Mouse (Mus musculus) T-helper 17 cell (primary cell): ENCODE measurements around the gene Slc22a20.

Source experiments
- in situ Hi-C, 2 experiments: fragments of 300-600 bp; cut with MboI, MseI; formaldehyde crosslinking; loops; 1 replicate in 1 of 2; 2 replicates in 1 of 2; pipeline ENCODE4 v1.15.1; 2025; ENCODE audit warnings: high pct_unique_total_duplicates in 2 of 2

Gene Slc22a20

DNA sequence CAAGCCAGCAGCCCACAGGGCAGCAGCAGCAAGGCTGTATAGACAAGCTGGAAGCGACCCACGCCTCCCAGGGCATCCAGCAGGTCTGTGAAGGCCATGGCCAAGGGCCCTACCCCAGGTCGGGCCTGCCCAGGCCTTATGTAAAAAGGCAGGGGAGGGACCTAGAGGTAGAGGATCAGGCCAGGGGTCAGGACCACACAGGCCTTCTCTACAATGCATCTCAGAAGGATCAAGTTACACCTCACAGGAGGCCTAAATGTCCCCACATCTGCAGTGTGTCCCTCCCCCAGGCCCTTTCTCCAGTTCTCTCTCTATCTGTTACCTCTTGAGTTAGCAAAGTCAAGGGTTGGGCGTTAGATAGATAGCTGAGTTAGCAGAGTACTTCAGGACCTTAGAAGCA lies at the start of gene Slc22a20:
TSS of gene Slc22a20 (minus strand) at position 101 of the 400 bp plus-strand sequence.
- in situ Hi-C loops: loop anchor here in 1 of 2 experiments (10.0 kb wide), 1 partner anchor 1511 kb away; the partner anchor contains the start of gene Syt12

DNA sequence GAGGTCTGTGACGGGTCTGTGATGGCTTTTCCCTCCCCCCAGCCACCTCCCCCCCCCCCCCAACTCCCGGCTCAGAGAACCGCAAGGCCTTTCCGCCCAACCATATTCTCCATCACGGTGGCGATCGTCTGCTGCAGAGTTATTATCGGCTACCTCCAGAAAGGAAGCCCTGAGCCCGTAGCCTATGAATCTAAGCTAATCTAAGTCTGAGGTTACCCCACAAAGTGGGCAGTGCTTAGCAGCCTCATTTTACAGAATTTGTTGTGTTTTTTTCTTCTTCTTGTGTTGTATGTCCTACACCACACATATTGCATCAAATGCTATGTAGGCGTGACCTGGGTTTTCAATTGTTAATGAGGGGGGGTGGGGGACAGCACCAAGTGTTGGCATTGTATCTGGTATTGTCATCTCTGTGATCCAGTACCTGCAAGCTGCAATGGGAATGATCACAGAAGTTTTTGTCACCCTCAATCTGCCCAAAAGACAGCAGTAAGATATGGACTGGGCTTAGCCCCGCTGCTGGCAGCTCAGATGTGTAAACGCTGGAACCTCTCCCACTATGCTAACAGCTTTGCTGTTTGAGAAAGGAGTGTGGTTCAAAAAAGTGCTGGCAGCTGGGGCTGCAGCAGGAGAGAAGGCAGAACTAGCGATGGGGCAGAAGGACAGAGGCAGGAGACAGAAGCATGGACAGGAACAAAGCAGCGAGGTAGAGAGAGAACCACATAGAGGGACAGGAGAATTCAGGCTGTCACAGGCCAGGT lies 44.8 kb upstream of the Slc22a20 start:
- in situ Hi-C loops: loop anchor here in 1 of 2 experiments (10.0 kb wide), 1 partner anchor 804 kb away; no protein-coding TSS in a partner anchor

DNA sequence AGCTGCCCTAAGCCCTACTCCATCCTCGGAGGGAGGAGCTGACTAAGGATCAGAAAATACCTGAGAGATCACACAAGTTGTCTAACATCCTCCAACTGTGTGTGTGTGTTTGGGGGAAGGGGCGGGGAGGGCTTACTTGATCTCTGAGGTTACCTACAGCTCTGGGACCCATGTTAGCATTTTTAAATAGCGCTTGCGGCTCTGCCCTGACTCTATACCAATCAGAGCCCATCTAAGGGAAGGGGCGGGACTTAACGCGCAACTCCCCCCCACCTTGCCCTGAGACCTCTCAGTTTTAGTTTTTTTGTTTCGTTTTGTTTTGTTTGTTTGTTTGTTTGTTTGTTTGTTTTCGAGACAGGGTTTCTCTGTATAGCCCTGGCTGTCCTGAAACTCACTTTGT lies 43.5 kb upstream of the Slc22a20 start:
- in situ Hi-C loops: no loop called here

DNA sequence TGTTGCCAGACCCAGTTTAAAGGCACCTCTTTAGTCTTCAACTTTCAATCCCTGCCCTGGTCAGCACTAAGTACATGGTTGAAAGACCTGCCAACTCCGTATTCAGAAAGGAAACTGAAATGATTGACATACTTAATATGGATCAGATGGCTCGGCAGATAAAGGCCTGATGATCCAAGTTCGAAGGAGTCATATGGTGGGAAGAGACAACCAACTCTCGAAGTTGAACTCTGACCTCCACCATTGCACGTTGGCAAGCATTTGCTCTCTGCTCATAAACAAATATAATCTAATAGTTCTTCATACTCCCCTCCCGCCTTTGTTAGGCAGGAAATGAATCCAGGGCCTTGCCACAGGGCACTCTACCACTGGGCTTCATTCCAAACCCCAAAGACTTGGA lies 43.0 kb upstream of the Slc22a20 start:
- in situ Hi-C loops: no loop called here

DNA sequence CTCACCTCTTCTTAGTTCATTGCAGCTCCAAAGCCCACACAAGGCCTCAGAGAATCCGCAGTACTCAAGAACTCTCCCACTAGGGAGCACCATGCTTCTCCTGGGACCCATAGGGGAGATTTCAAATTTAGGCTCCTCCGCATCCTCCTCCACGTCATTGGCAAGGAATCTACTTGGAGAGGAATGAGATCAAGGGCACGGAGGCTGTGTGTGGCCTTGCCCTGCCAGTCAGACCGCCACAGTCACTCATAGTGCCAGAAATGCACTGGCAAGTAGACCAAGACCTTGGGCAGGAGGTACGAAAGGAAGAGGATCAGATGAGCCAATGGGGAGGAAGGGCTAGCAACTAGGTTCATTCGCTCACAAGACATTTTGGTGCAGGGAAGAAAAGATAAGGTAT lies 38.0 kb upstream of the Slc22a20 start:
- in situ Hi-C loops: no loop called here

DNA sequence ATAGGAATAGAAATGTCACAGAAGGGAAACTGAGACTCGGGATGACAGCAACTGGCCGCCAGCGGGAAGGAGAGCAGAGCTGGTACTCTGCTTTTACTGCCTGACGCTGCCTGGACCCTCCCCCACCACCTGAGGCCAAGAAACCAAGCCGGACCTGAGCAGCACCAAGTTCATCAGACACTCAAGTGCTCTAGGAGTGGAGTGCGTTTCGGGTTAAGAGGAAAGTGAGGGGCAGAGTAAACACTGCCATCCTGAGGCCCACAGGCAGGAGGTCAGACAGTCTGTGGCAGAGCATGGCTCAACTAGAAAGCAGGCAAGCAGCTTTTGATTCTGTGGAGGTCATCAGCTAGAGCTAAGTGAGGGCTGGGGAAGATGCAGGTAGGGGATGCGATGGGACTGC lies 37.1 kb upstream of the Slc22a20 start:
- in situ Hi-C loops: no loop called here

DNA sequence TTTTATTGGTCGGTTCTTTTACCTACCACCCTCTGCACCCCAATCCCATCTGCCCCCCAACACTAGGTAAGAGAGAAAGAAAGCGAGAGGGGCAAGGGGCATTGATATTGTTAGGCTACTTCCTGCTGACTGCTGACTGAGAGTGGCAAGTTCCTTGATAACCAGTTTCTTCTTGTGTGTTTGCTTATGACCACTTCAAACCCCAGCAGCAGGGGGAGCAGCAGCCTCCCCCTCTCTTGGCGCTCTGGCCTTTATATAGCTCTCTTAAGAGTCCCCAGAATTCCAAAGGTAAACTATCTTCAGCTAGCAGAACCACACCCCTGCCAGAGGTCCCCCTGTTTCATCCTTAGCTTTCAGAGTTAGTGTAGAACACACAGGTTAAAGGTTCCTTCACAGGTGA lies 34.3 kb upstream of the Slc22a20 start:
- in situ Hi-C loops: no loop called here

DNA sequence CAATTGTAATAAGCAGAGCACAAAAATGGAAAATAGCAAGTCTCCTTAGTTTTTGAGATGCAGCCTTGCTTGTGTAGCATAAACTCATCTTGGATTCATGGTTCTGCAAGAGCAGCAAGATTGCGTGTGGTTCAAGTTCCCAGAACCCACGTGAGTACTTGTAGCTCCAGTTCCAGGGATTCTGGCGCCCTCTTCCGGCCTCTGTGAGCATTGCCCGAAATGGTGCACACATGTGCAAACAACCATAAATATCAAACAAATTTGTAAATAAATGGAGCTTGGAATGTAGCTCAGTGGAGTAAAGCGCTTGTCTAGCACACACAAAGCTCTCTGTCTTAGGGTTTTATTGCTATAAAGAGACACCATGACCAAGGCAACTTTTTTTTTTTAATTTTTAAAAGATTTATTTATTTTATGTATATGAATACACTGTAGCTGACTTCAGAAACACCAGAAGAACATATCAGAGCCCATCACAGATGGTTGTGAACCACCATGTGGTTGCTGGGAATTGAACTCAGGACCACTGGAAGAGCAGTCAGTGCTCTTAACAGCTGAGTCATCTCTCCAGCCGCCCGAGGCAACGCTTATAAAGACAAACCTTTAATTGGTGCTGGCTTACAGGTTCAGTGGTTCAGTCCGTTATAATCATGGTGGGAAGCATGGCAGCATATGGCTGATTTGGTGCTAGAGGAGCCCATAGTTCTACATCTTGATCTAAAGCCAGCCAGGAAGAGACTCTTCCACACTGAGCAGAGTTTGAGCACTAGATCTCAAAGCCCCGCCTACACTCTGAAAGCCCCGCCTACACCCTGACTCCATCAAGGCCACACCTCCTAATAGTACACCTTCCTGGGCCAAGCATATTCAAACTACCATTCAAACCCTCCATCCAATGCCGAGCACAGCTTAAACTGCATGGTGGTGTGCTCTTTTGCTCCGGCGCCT lies 32.5 kb upstream of the Slc22a20 start:
- in situ Hi-C loops: loop anchor here (5.0 kb wide), 2 partner anchors 51 to 96 kb away; partner anchors contain the start of gene Cdc42ep2 (in 1 of the 2)

DNA sequence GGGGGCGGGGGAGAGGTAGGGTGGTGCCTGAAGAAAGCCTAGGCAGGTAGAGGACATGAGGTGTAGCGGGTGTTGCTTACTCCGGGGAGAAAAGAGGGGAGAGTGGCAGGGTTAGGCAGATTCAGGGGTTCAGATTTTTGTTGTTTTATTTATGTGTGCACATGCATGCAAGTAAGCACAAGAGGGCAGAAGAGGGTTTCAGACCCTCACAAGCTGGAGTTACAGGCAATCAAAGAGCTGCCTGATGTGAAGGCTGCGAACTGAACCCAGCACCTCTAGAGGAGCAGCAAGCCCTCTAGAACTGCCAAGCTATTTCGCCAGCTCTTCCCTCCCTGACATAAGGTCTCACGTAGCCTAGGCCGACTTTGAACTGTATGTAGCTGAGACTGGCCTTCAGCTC lies 30.6 kb upstream of the Slc22a20 start:
- in situ Hi-C loops: loop anchor here (5.0 kb wide), 2 partner anchors 49 to 94 kb away; partner anchors contain the start of gene Cdc42ep2 (in 1 of the 2)

DNA sequence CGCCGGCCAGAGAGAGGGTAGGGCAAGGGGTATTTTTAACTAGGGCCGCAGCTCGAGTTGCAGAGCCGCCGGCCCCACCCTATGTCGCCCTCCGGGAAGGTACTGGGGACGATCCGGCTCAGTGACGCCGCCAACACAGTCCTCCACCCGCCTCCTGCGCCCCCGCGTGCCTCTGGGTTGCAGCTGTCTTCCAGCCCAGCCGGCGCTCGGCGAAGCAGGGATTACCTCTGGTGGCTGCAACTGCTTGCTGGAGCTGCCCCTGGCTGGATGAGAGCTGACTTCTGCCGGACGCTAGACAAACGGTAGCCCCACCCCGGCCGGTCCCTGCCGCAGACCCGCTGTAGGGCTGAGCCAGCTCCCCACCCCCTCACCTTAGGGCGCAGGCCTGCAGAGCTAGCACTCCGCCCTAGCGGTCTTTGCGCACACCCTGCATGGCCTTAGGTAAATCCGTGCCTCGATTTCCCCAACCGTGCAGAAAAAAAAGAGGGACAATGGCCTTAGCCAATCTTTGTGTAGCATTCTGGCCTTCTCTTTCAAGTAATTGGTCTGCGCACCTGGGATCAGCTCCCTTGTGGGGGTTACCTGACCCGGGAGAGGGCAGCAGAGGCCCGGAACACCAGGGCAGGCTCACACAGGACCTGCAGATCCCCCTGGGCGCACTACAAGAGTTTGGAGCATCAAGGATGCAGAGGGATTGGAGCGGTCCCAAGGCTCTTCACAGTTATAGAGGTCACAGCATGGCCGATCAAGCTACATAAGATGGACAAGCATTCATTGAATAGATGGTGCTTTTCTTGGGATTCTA lies 29.8 kb upstream of the Slc22a20 start, which contains the start of gene Capn1:
TSS of gene Capn1 (minus strand) at position 387 of the 805 bp plus-strand sequence.
- in situ Hi-C loops: loop anchor here (5.0 kb wide), 2 partner anchors 48 to 93 kb away; partner anchors contain the start of gene Cdc42ep2 (in 1 of the 2)

DNA sequence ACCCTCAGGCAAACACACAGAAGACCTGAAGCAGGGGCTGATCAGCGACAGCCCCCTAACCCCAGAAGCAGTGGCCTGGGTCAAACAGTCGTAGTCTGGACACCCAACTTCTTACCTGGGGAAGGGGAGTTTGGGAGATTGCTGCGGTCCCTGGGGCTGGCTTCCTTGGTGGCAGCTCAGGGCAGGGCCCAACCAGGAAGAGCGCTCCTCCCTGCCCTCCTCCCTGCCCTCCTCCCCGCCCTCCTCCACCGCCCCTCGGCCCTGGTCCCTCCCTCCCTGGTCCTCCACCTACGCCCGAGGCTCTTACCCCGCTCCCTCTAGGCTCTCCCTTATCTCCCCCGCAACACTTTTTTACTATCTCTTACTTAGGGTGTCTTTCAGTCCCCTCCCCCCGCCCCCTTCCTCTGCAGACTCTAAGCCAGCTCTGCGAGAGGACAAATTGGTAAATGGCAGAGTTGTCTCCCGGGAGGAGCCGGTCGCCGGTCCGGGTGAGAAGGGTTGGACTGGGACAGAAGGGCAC lies 29.1 kb upstream of the Slc22a20 start:
- in situ Hi-C loops: loop anchor here (5.0 kb wide), 3 partner anchors 43 to 93 kb away; partner anchors contain the start of gene Cdc42ep2 (in 1 of the 2)

DNA sequence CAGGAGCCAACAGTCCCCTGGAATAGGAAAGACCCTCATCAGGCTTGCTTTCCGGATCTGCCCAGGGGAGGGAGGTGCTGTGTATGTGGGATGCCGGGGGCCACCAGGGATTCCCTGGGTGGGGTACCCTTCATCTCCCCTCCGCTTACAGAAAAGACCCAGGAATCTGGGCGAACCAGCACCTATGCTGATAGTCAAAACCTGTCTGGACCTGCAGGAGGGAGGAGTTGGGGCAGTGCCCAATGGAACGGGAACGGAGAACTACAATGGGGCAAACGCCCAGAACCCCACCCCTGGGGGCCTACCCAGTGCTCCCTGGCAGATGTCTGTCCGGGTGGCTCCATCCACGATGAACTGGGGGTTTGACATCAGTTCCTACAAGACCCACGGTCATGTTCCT lies 27.7 kb upstream of the Slc22a20 start:
- in situ Hi-C loops: loop anchor here in 1 of 2 experiments (5.0 kb wide), 1 partner anchor 41 kb away; no protein-coding TSS in a partner anchor

DNA sequence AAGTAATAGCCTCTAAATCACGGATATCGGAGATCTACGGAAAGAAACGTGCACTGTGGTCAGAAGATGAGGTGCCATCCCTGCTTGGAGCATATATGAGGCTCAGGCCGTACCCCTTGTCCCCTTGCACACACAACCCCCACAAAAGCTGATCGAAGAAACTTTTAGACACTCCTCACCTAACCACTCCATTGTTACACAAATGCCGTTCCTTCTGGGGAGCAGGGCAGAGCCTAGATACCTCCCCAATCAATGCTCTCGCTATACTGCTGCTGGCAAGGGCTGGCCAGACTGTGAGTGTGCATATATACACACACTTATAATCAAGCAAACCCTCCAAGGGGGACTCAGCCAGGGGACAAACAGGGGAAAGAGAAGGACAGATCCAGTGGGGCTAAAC lies 23.2 kb upstream of the Slc22a20 start:
- in situ Hi-C loops: no loop called here

DNA sequence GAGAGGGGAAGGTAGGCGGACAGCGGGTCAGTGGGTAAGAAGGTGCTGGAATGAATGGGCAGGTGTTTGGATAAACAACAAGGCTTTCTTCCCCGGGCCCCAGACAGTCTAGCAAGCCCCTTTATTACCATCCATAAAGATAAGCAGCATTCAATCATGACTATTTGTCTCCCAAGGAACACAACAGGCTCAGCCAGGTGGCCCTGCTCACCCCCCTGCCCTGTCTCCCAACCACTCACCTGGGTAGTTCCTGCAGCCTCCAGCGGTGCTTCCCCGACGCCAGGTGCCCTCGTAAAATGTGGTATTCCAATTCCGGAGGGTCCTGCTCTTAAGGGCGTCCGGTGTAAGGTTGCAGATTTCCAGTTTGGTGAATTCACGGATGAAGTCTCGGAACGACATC lies 21.1 kb upstream of the Slc22a20 start:
- in situ Hi-C loops: no loop called here

DNA sequence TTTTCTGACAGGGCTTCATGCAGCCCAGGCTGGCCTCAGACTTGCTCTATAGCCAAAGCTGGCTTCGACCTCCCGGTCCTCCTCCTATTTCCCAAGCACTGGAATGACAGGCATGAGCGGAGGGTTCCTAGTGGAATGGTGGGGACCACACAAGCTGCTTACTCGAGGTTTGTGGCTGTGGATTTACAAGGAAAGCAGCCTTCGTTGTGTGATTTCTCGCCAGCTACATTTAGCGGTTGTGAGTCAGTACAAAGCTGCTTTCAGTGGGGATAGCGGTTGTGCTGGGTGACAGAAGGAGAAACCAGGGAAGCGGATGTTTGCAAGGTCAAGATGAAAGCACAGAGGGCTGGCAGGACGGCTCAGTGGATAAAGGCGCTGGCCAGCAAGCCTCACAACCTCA lies 19.6 kb upstream of the Slc22a20 start:
- in situ Hi-C loops: no loop called here

DNA sequence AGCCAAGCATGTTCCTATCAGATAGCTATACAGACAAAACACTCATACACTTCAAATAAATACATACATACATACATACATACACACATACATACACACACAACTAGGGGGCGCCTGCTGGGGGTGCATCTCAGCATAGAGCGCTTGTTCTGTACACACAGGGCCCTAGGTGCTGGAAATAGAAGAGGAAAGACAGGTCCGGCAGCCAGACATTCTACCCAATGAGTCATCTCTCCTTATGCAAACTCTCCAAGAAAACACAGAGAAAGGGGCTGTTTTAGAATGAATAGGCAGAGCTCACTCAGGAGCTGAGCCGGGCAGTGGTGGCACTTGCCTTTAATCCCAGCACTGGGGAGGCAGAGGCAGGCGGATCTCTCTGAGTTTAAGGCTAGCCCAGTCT lies 14.0 kb upstream of the Slc22a20 start:
- in situ Hi-C loops: no loop called here

DNA sequence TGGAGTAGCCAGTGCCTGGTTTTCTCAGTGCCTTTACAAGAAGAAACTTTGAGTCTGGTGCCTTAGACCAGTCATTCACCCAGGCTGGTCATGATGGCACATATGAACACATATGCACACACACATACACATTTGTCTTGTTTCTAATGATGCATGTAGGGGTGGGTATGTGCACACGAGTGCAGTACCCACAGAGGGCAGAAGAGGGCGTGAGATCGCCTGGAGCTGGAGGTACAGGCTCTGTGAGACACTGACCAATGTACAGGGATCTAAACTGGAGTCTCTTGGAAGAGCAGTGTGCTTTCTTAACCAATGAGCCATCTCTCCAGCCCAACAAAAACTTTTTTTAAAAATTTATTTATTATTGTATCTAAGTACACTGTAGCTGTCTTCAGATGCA lies 12.2 kb upstream of the Slc22a20 start:
- in situ Hi-C loops: no loop called here

DNA sequence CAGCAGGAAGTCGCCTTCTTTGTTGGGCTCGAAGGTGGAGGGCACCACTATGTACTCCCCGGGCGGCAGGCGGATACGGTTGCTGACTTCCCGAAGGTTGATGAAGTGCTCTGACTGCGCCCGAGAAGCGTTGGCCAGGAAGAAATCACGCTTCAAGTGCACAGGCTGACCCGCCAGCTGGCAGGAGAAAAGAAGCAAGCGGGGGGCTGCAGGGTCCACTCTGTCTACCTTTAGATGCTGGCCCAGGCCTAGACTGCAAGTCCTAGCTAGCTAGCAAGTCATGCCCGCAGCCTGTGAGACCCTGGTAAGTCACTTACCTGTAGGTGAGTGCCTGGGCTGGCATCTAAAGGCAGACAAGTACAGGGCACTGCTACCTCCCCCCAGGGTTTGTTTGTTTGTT lies 8.8 kb upstream of the Slc22a20 start:
- in situ Hi-C loops: no loop called here

DNA sequence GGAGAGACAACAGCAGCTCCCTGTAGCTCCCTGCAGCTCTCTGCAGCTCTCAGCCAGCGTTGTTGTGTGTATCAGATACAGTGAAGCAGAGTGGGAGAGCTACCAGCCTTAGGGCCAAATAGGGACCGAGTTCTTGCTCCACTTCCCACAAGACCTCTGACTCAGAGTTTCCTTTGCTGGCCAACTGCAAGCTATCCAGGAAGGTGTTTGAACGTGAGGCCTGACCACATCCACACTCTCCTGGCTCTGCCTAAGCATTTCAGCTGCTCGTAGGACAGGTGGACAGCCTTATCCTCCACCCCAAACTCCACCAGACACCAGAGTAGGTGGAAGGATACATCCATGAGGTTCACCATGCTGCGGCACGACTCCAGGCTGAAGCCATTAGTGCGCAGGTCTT lies 6.1 kb upstream of the Slc22a20 start:
- in situ Hi-C loops: no loop called here

DNA sequence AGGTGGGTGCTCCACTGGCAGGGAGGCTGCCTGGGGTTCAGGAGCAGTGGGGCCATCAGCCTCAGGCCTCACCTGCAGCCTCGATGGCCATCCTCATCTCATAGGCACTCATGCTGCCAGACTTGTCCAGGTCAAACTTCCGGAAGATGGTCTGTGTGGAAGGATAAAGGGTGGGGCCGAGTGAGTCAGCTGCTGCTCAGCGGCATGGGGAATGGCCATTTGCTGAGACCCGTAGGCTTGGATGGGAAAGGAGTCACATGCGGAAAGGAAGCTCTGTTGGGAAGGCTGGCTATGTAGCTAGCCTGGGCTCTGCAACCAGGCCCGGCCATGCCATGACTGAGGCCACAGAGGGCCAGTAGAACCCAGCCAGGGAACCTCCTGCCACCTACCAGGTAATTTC lies 5.5 kb upstream of the Slc22a20 start:
- in situ Hi-C loops: no loop called here

DNA sequence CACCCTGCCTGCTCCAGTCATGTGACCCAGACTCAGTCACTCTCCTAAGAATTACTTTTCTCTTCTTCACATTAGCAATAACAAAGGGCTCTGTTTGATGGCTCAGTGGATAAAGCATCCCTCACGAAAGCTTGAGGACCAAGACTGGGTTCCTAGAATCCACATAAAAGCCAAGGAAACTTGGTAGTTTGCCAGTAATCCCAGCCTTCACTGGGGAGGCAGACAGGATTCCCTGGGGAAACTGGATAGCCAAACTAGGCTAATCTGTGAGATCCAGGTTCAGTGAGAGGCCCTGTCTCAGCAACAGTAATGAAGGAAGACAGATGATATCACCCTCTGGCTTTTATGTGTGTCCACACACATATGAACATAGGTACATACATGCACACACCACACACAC lies 5.0 kb upstream of the Slc22a20 start:
- in situ Hi-C loops: no loop called here
